Mouse (Mus musculus) c-Kit-positive CD71-negative TER-119-negative erythroid progenitor cells, embryonic 14.5 days (primary cell): ENCODE measurements around the gene Efcab14.
A peak's percentile ranks its signal among the peaks of the same experiment; 100 is the strongest.

Experiments used
- DNase-seq: peaks from one replicate; pipeline ENCODE4 v3.0.0-alpha.2; 2013; ENCODE audit warnings: low read depth

Gene Efcab14

GRCm38 (mm10) chr4:115777627-115778026 lies 40.1 kb downstream of the Efcab14 start:
- no peak for DNase-seq

GRCm38 (mm10) chr4:115780269-115780668 lies 42.7 kb downstream of the Efcab14 start:
- DNase-seq: no peak

- DNase-seq: no peak
These were observed 43.4 kb downstream of the Efcab14 start, which contains the start of gene Tex38 for GRCm38 (mm10) chr4:115780918-115781317. Gene Tex38, minus strand, starts transcription at chr4:115781018.

GRCm38 (mm10) chr4:115782026-115782805 lies 44.7 kb downstream of the Efcab14 start:
- no peak for DNase-seq

GRCm38 (mm10) chr4:115784769-115785510 lies 47.4 kb downstream of the Efcab14 start, which contains the start of gene Atpaf1:
Gene Atpaf1, plus strand, starts transcription at chr4:115784812.
- peak; percentile 50 for DNase-seq

- DNase-seq: no peak
These were observed 48.0 kb downstream of the Efcab14 start for GRCm38 (mm10) chr4:115785511-115786034.

GRCm38 (mm10) chr4:115790864-115791263 lies 53.3 kb downstream of the Efcab14 start:
- no peak for DNase-seq

- no peak for DNase-seq
These were observed 57.8 kb downstream of the Efcab14 start for GRCm38 (mm10) chr4:115795360-115795759.

GRCm38 (mm10) chr4:115799981-115800380 lies 62.4 kb downstream of the Efcab14 start:
- no peak for DNase-seq

- DNase-seq: no peak
These were observed 74.8 kb downstream of the Efcab14 start for GRCm38 (mm10) chr4:115812326-115812725.

- DNase-seq: no peak
These were observed 78.1 kb downstream of the Efcab14 start for GRCm38 (mm10) chr4:115815606-115816005.

GRCm38 (mm10) chr4:115820199-115820598 lies 82.7 kb downstream of the Efcab14 start:
- no peak for DNase-seq

- DNase-seq: no peak
These were observed 83.4 kb downstream of the Efcab14 start for GRCm38 (mm10) chr4:115820944-115821343.

- DNase-seq: no peak
These were observed 83.9 kb downstream of the Efcab14 start for GRCm38 (mm10) chr4:115821431-115821830.

- DNase-seq: no peak
These were observed 84.4 kb downstream of the Efcab14 start for GRCm38 (mm10) chr4:115821928-115822327.

- no peak for DNase-seq
These were observed 86.6 kb downstream of the Efcab14 start for GRCm38 (mm10) chr4:115824178-115824577.

- DNase-seq: no peak
These were observed 87.7 kb downstream of the Efcab14 start for GRCm38 (mm10) chr4:115825271-115825670.
